In the genomic region with DNA sequence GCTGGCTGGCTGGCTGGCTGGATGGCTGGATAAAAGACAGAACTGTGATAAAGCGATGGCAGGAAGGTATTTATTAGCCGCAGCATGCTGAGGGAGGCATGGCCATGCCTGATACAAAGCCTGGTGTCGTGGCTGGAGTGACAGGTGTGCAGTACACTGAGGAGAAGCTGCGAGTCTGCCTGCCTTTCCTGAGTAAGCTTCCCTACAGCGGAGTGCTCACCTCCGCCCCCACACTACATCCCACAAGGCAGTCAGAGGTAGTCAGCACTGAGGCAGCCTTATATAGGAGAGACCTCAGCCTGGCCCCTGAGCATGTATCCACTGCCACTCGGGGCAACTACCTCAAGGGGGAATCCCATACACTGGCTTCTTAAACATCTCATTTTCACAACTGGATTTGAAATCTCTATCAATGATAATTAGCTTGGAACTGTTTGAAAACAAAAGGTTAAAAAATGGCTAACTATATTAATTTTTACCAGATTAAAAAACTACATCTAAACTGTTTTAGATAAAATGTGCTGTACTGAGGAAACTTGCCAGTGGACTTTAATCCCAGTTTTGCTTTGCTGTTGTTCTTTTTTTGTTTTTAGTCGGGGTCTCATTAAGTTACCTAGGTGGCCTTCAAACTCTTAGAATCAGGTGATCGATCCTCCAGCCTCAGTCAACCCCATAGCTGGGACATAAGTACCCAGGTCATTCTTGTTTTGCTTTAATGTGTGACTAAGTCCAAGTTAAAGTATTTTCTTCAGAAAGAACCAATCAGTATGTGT, we compare ENCODE assay signal across 13 mouse cellular contexts. TPM values are rescaled to one million over a fixed set of nuclear protein-coding genes. Genes with fewer than 3 reads are reported as not detected.
DNase-seq lines count a peak whose midpoint lies in the region; ATAC-seq lines count a peak whose summit lies in the region.
"Had no signal": no experiment of that assay in that cellular context is flagged by ENCODE, and none has a peak within 500 bp of the region (broad histone marks: within the 10 kb centered on the region; RNA-seq: fewer than 3 reads in every experiment).

No protein-coding gene starts in this region.

- peak; percentile 29 to 43 for DNase-seq in cerebellum, postnatal 25 days
- no peak for DNase-seq in cerebellum, postnatal 14 days
- no peak for DNase-seq in limb, embryonic 10.5 days (ENCODE audit: low spot score)
- DNase-seq in kidney, postnatal 14 days: peak; percentile 32
- no peak for DNase-seq in gastrocnemius, postnatal 4 days (ENCODE audit: low spot score in 2 of 2)
- no peak for DNase-seq in adrenal gland, postnatal 14 days
- DNase-seq: cerebellum, adult 11-12 months; heart, adult 2 months; thymus, adult 18-20 months had no signal

- H3K9ac ChIP-seq in limb, embryonic 15.5 days: no peak overlapping the region
- H3K9ac ChIP-seq in stomach, embryonic 14.5 days (replicated peaks; ENCODE audit: low read depth, low read length): no peak overlapping the region
- H3K9ac ChIP-seq: lung, embryonic 15.5 days; midbrain, embryonic 12.5 days had no signal

- H3K27me3 ChIP-seq in limb, embryonic 15.5 days: no peaks in the 10 kb centered on the region
- no peaks in the 10 kb centered on the region for H3K27me3 ChIP-seq in limb, embryonic 10.5 days (ENCODE audit: low read depth, poor library complexity, severe bottlenecking)
- H3K27me3 ChIP-seq in stomach, embryonic 14.5 days (ENCODE audit: control insufficient read depth, insufficient read depth, low read length): no peaks in the 10 kb centered on the region
- H3K27me3 ChIP-seq: lung, embryonic 15.5 days; midbrain, embryonic 12.5 days had no signal

- WGBS in limb, embryonic 15.5 days: 51% methylated on average over 9 of the region's 9 CpGs
- 72% methylated on average over 9 of the region's 9 CpGs for WGBS in limb, embryonic 10.5 days
- WGBS in stomach, embryonic 14.5 days: 64% methylated on average over 9 of the region's 9 CpGs

- H3K9me3 ChIP-seq in limb, embryonic 15.5 days: no peaks in the 10 kb centered on the region
- H3K9me3 ChIP-seq in limb, embryonic 10.5 days (replicated peaks): no peaks in the 10 kb centered on the region
- no peaks in the 10 kb centered on the region for H3K9me3 ChIP-seq in stomach, embryonic 14.5 days (ENCODE audit: control insufficient read depth, low read depth, low read length)
- H3K9me3 ChIP-seq: lung, embryonic 15.5 days; midbrain, embryonic 12.5 days had no signal

- H3K4me1 ChIP-seq in limb, embryonic 15.5 days: no peaks in the 10 kb centered on the region
- peaks cover 7% of the 10 kb centered on the region; the same call in 1 of the 2 replicates for H3K4me1 ChIP-seq in limb, embryonic 10.5 days
- 0 out of 2 replicates have a peak, but pooled peaks cover 6% of the 10 kb centered on the region for H3K4me1 ChIP-seq in stomach, embryonic 14.5 days (ENCODE audit: control insufficient read depth, insufficient read depth, low read length)
- H3K4me1 ChIP-seq: lung, embryonic 15.5 days; midbrain, embryonic 12.5 days had no signal

- H3K36me3 ChIP-seq in limb, embryonic 15.5 days: no peaks in the 10 kb centered on the region; the same call in 1 of the 2 replicates
- H3K36me3 ChIP-seq in limb, embryonic 10.5 days: 0 out of 2 replicates have a peak, but pooled peaks cover 3% of the 10 kb centered on the region
- no peaks in the 10 kb centered on the region for H3K36me3 ChIP-seq in stomach, embryonic 14.5 days (ENCODE audit: control insufficient read depth, insufficient read depth, low read length)
- H3K36me3 ChIP-seq: lung, embryonic 15.5 days; midbrain, embryonic 12.5 days had no signal

- H3K27ac ChIP-seq in limb, embryonic 15.5 days: 0 out of 2 replicates have a peak overlapping the region, but pooled peaks have one; percentile 40
- no peak overlapping the region for H3K27ac ChIP-seq in limb, embryonic 10.5 days
- H3K27ac ChIP-seq in stomach, embryonic 14.5 days (ENCODE audit: low read length): peak overlapping the region; percentile 10; the same call in 1 of the 2 replicates
- H3K27ac ChIP-seq: heart, adult 2 months; lung, embryonic 15.5 days; midbrain, embryonic 12.5 days had no signal

- no peak overlapping the region for H3K4me2 ChIP-seq in limb, embryonic 15.5 days
- no peak overlapping the region for H3K4me2 ChIP-seq in stomach, embryonic 14.5 days (replicated peaks; ENCODE audit: low read depth, low read length)
- H3K4me2 ChIP-seq: lung, embryonic 15.5 days; midbrain, embryonic 12.5 days had no signal

- ATAC-seq in limb, embryonic 15.5 days (ENCODE audit: insufficient number of reproducible peaks, low FRiP score, low TSS enrichment, low read depth): no peak
- ATAC-seq in stomach, embryonic 14.5 days (ENCODE audit: insufficient number of reproducible peaks, insufficient read depth, low FRiP score, low read depth): no peak

- H3K4me3 ChIP-seq in limb, embryonic 15.5 days: no peak overlapping the region
- no peak overlapping the region for H3K4me3 ChIP-seq in limb, embryonic 10.5 days
- H3K4me3 ChIP-seq in stomach, embryonic 14.5 days (ENCODE audit: low read depth, low read length): no peak overlapping the region
- H3K4me3 ChIP-seq: heart, adult 2 months; lung, embryonic 15.5 days; midbrain, embryonic 12.5 days had no signal

RNA-seq across cellular contexts. Expression of a gene that starts 8.1 kb away (rescaled TPM):
- 18.1 and 19.9 TPM in 2 replicates for polyA plus RNA-seq in limb, embryonic 15.5 days (2015; fragmentation: Nextera tagmentation; extraction: Ambion mirVana)
- 17.9 and 21.8 TPM in 2 replicates for polyA plus RNA-seq in limb, embryonic 10.5 days (2016; fragmentation: Nextera tagmentation; extraction: Ambion mirVana)
- polyA plus RNA-seq in stomach, embryonic 14.5 days (2014; fragmentation: Nextera tagmentation; extraction: Ambion mirVana): 26.1 and 37.7 TPM in 2 replicates
- 10 to 100 TPM; 44.4 to 54.8 TPM for total RNA-seq in gastrocnemius, postnatal 4 days (2021)
- 39.8 and 43.7 TPM in 2 replicates for total RNA-seq in adrenal gland, postnatal 14 days (2021)

Comparison
In these comparisons a context has a peak if more than half of its experiments do, and no peak if none do; other contexts are left out.
1. DNase-seq: peak in cerebellum, postnatal 25 days (2 of 2) and kidney, postnatal 14 days (single experiment); none in cerebellum, postnatal 14 days (0 of 2), limb, embryonic 10.5 days (single experiment), gastrocnemius, postnatal 4 days (0 of 2) and adrenal gland, postnatal 14 days (single experiment).